Mouse (Mus musculus): ENCODE results near the gene Vmn1r24. TPM values are rescaled to one million over a fixed set of nuclear protein-coding genes. Genes with fewer than 3 reads are reported as not detected.
"Not testable (repeated sequence)": the region's sequence is repeated elsewhere in the genome, so short reads cannot be mapped to it uniquely, and the experiment has no call there.

The Vmn1r24 gene
- not detected in 2 replicates for polyA plus RNA-seq (2015; fragmentation: Nextera tagmentation; extraction: Ambion mirVana)

DNA sequence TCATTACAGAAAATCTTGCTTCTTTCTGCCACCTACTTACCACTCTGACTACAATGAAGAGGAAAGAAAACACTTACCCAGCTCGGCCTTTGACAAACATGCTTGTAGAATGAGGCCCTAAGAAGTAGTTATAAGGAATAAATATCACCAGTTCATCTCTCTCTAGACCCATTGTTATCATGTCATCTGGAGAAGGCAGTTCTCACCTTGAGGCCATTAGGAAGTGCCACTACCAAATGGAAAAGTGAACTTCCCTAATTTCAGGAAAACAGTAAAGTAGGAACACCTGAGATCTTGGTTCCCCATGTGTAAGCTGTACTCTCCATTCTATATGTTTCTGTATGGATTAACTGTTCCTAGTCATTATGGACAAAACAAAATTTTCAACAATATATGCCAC is at the start of gene Vmn1r24:
Vmn1r24 (minus strand) TSS at position 101 of the 400 bp plus-strand sequence.
- not testable (repeated sequence) for H3K9ac ChIP-seq (replicated peaks); H3K27ac ChIP-seq; H3K36me3 ChIP-seq; H3K4me1 ChIP-seq (replicated peaks); H3K4me2 ChIP-seq (replicated peaks); ATAC-seq; H3K4me3 ChIP-seq (replicated peaks); H3K27me3 ChIP-seq; H3K9me3 ChIP-seq
- 82% methylated on average over 1 of the region's 1 CpGs for WGBS

- ATAC-seq: no peak
- Histone ChIP-seq H3K4me3 (replicated peaks) (no peak within 1 kb of the TSS), H3K4me1 (replicated peaks) (no peaks in the 10 kb centered on the region), H3K9ac (replicated peaks) (no peak within 1 kb of the TSS), H3K36me3 (no peaks in the 10 kb centered on the region), H3K4me2 (replicated peaks) (no peak within 1 kb of the TSS), H3K9me3 (no peaks in the 10 kb centered on the region), H3K27ac (no peak within 1 kb of the TSS), H3K27me3 (no peaks in the 10 kb centered on the region)
- 74% methylated on average over 3 of the region's 3 CpGs for WGBS
Measured at GRCm38 (mm10) chr6:57980710-57981109, 19.4 kb upstream of the Vmn1r24 start, which contains the start of gene Vmn1r25. Gene Vmn1r25 (minus strand): TSS chr6:57980810.

- no peaks in the 10 kb centered on the region for H3K27me3 ChIP-seq
- H3K36me3 ChIP-seq: no peaks in the 10 kb centered on the region
- WGBS: 88% methylated on average over 1 of the region's 1 CpGs
- no peak within 1 kb of the TSS for H3K9ac ChIP-seq (replicated peaks)
- no peak within 1 kb of the TSS for H3K4me3 ChIP-seq (replicated peaks)
- H3K4me2 ChIP-seq (replicated peaks): no peak within 1 kb of the TSS
- no peak within 1 kb of the TSS for H3K27ac ChIP-seq
- no peaks in the 10 kb centered on the region for H3K4me1 ChIP-seq (replicated peaks)
- no peaks in the 10 kb centered on the region for H3K9me3 ChIP-seq
- no peak for ATAC-seq
Measured at GRCm38 (mm10) chr6:57926738-57927137, 34.6 kb downstream of the Vmn1r24 start, which contains the start of gene Vmn1r23. Gene Vmn1r23 (minus strand): TSS chr6:57926838.

GRCm38 (mm10) chr6:57907928-57908327 is 53.4 kb downstream of the Vmn1r24 start, which contains the start of gene Vmn1r22:
Gene Vmn1r22 (minus strand): TSS chr6:57908028.
- Histone ChIP-seq H3K9ac (replicated peaks) (no peak within 1 kb of the TSS), H3K4me1 (replicated peaks) (no peaks in the 10 kb centered on the region), H3K27me3 (no peaks in the 10 kb centered on the region), H3K27ac (no peak within 1 kb of the TSS), H3K36me3 (no peaks in the 10 kb centered on the region), H3K4me2 (replicated peaks) (no peak within 1 kb of the TSS), H3K9me3 (no peaks in the 10 kb centered on the region), H3K4me3 (replicated peaks) (no peak within 1 kb of the TSS)
- ATAC-seq: no peak
- WGBS: 87% methylated on average over 1 of the region's 1 CpGs

Other genes starting within 250 kb of the Vmn1r24 start
- gene Vopp1, start 136.3 kb downstream of the Vmn1r24 start, polyA plus RNA-seq (2015; fragmentation: Nextera tagmentation; extraction: Ambion mirVana): 170 and 171 TPM in 2 replicates
- not detected in 2 replicates for gene Vmn1r21, start 111.2 kb downstream of the Vmn1r24 start, polyA plus RNA-seq (2015; fragmentation: Nextera tagmentation; extraction: Ambion mirVana)
- gene Vmn1r22, start 53.5 kb downstream of the Vmn1r24 start, polyA plus RNA-seq (2015; fragmentation: Nextera tagmentation; extraction: Ambion mirVana): not detected in 2 replicates
- gene Vmn1r23, start 34.7 kb downstream of the Vmn1r24 start, polyA plus RNA-seq (2015; fragmentation: Nextera tagmentation; extraction: Ambion mirVana): not detected in 2 replicates
- not detected in 2 replicates for gene Vmn1r25, start 19.3 kb upstream of the Vmn1r24 start, polyA plus RNA-seq (2015; fragmentation: Nextera tagmentation; extraction: Ambion mirVana)
- not detected in 2 replicates for gene Vmn1r26, start 53.7 kb upstream of the Vmn1r24 start, polyA plus RNA-seq (2015; fragmentation: Nextera tagmentation; extraction: Ambion mirVana)